Mouse (Mus musculus): ENCODE measurements at regions not wholly inside any gene's neighbourhood (a gene's known extent, or its start where the extent isn't known, plus 50 kb on each side); places are given as distances from the start of the nearest gene placed in this dataset.

GRCm38 (mm10) chr11:24696561-24696960 is 618.7 kb downstream of the Bcl11a start:
- Histone ChIP-seq H3K9me3 (ENCODE audit: low read length) (no peaks in the 10 kb centered on the region), H3K4me3 (ENCODE audit: low read depth, low read length) (no peak overlapping the region), H3K4me1 (ENCODE audit: insufficient read depth, low read depth, low read length) (no peaks in the 10 kb centered on the region), H3K9ac (replicated peaks; ENCODE audit: low read depth) (no peak overlapping the region), H3K27ac (ENCODE audit: low read length) (no peak overlapping the region), H3K36me3 (ENCODE audit: insufficient read depth, low read length) (no peaks in the 10 kb centered on the region), H3K27me3 (replicated peaks; ENCODE audit: insufficient read depth, low read length) (no peaks in the 10 kb centered on the region), H3K4me2 (replicated peaks; ENCODE audit: low read depth, low read length) (no peak overlapping the region)
- ATAC-seq (no peak), DNase-seq (ENCODE audit: low spot score) (no peak)
- 50% methylated on average over 7 of the region's 7 CpGs for WGBS
- TF ChIP-seq CTCF (IDR thresholded peaks at IDR 0.05) (no peak), EP300 (IDR thresholded peaks at IDR 0.05) (no peak)

- Histone ChIP-seq H3K9me3 (ENCODE audit: low read length) (no peaks in the 10 kb centered on the region), H3K27ac (ENCODE audit: low read length) (no peak overlapping the region), H3K4me1 (ENCODE audit: insufficient read depth, low read depth, low read length) (no peaks in the 10 kb centered on the region), H3K27me3 (replicated peaks; ENCODE audit: insufficient read depth, low read length) (no peaks in the 10 kb centered on the region), H3K36me3 (ENCODE audit: insufficient read depth, low read length) (no peaks in the 10 kb centered on the region), H3K4me3 (ENCODE audit: low read depth, low read length) (no peak overlapping the region), H3K4me2 (replicated peaks; ENCODE audit: low read depth, low read length) (no peak overlapping the region), H3K9ac (replicated peaks; ENCODE audit: low read depth) (no peak overlapping the region)
- TF ChIP-seq EP300 (IDR thresholded peaks at IDR 0.05) (no peak), CTCF (IDR thresholded peaks at IDR 0.05) (no peak)
- WGBS = 92% methylated on average over 3 of the region's 3 CpGs
- DNase-seq (ENCODE audit: low spot score) (no peak), ATAC-seq (no peak)
These were observed 630.9 kb downstream of the Bcl11a start for GRCm38 (mm10) chr11:24708790-24709189.

GRCm38 (mm10) chr11:24716539-24717287 is 638.9 kb downstream of the Bcl11a start:
- TF ChIP-seq CTCF (IDR thresholded peaks at IDR 0.05) (no peak), EP300 (IDR thresholded peaks at IDR 0.05) (no peak)
- Histone ChIP-seq H3K4me2 (replicated peaks; ENCODE audit: low read depth, low read length) (no peak overlapping the region), H3K4me1 (ENCODE audit: insufficient read depth, low read depth, low read length) (no peaks in the 10 kb centered on the region), H3K27ac (ENCODE audit: low read length) (no peak overlapping the region), H3K27me3 (replicated peaks; ENCODE audit: insufficient read depth, low read length) (no peaks in the 10 kb centered on the region), H3K36me3 (ENCODE audit: insufficient read depth, low read length) (no peaks in the 10 kb centered on the region), H3K9me3 (ENCODE audit: low read length) (no peaks in the 10 kb centered on the region), H3K4me3 (ENCODE audit: low read depth, low read length) (no peak overlapping the region), H3K9ac (replicated peaks; ENCODE audit: low read depth) (no peak overlapping the region)
- DNase-seq (ENCODE audit: low spot score) (no peak), ATAC-seq (no peak)
- WGBS = 64% methylated on average over 12 of the region's 12 CpGs

- H3K9ac ChIP-seq (replicated peaks; ENCODE audit: low read depth) = no peak overlapping the region
- H3K36me3 ChIP-seq (ENCODE audit: insufficient read depth, low read length) = no peaks in the 10 kb centered on the region
- no peaks in the 10 kb centered on the region for H3K27me3 ChIP-seq (replicated peaks; ENCODE audit: insufficient read depth, low read length)
- TF ChIP-seq CTCF (IDR thresholded peaks at IDR 0.05) = no peak
- TF ChIP-seq EP300 (IDR thresholded peaks at IDR 0.05) = no peak
- DNase-seq (ENCODE audit: low spot score) (no peak), ATAC-seq (no peak)
- no peak overlapping the region for H3K4me3 ChIP-seq (ENCODE audit: low read depth, low read length)
- no peaks in the 10 kb centered on the region for H3K4me1 ChIP-seq (ENCODE audit: insufficient read depth, low read depth, low read length)
- no peak overlapping the region for H3K4me2 ChIP-seq (replicated peaks; ENCODE audit: low read depth, low read length)
- no peaks in the 10 kb centered on the region for H3K9me3 ChIP-seq (ENCODE audit: low read length)
- H3K27ac ChIP-seq (ENCODE audit: low read length) = no peak overlapping the region
- WGBS = 48% methylated on average over 5 of the region's 5 CpGs
These were observed 646.5 kb downstream of the Bcl11a start for GRCm38 (mm10) chr11:24724259-24724937.

- DNase-seq (ENCODE audit: low spot score) (no peak), ATAC-seq (no peak)
- Histone ChIP-seq H3K27ac (ENCODE audit: low read length) (no peak overlapping the region), H3K4me2 (replicated peaks; ENCODE audit: low read depth, low read length) (no peak overlapping the region), H3K36me3 (ENCODE audit: insufficient read depth, low read length) (no peaks in the 10 kb centered on the region), H3K4me1 (ENCODE audit: insufficient read depth, low read depth, low read length) (no peaks in the 10 kb centered on the region), H3K27me3 (replicated peaks; ENCODE audit: insufficient read depth, low read length) (no peaks in the 10 kb centered on the region), H3K9me3 (ENCODE audit: low read length) (no peaks in the 10 kb centered on the region), H3K9ac (replicated peaks; ENCODE audit: low read depth) (no peak overlapping the region), H3K4me3 (ENCODE audit: low read depth, low read length) (no peak overlapping the region)
- TF ChIP-seq CTCF (IDR thresholded peaks at IDR 0.05) (no peak), EP300 (IDR thresholded peaks at IDR 0.05) (no peak)
- 46% methylated on average over 3 of the region's 3 CpGs for WGBS
These were observed 648.5 kb downstream of the Bcl11a start for GRCm38 (mm10) chr11:24726331-24726730.

- Histone ChIP-seq H3K4me1 (ENCODE audit: insufficient read depth, low read depth, low read length) (no peaks in the 10 kb centered on the region), H3K27ac (ENCODE audit: low read length) (no peak overlapping the region), H3K36me3 (ENCODE audit: insufficient read depth, low read length) (no peaks in the 10 kb centered on the region), H3K9ac (replicated peaks; ENCODE audit: low read depth) (no peak overlapping the region), H3K9me3 (ENCODE audit: low read length) (no peaks in the 10 kb centered on the region), H3K4me2 (replicated peaks; ENCODE audit: low read depth, low read length) (no peak overlapping the region), H3K4me3 (ENCODE audit: low read depth, low read length) (no peak overlapping the region), H3K27me3 (replicated peaks; ENCODE audit: insufficient read depth, low read length) (no peaks in the 10 kb centered on the region)
- DNase-seq (ENCODE audit: low spot score) (no peak), ATAC-seq (no peak)
- no peak for TF ChIP-seq CTCF (IDR thresholded peaks at IDR 0.05)
- TF ChIP-seq EP300 (IDR thresholded peaks at IDR 0.05) = no peak
- 20% methylated on average over 1 of the region's 1 CpGs for WGBS
These were observed 649.5 kb downstream of the Bcl11a start for GRCm38 (mm10) chr11:24727404-24727803.

All from lung, postnatal 0 days (tissue).